Mouse (Mus musculus) kidney, postnatal 25 days (tissue): ENCODE data around the gene Unc13b.

Experiments used
- DNase-seq, 2 experiments: peaks; one replicate each; pipeline ENCODE4 v3.0.0; 2021; ENCODE audit warnings: mixed read lengths in 2 of 2

The Unc13b gene

GRCm38 (mm10) chr4:43038567-43039495 is 19.9 kb upstream of the Unc13b start:
- peak; percentile 29 to 69 for DNase-seq

GRCm38 (mm10) chr4:43039609-43040008 is 19.1 kb upstream of the Unc13b start:
- no peak for DNase-seq

DNA sequence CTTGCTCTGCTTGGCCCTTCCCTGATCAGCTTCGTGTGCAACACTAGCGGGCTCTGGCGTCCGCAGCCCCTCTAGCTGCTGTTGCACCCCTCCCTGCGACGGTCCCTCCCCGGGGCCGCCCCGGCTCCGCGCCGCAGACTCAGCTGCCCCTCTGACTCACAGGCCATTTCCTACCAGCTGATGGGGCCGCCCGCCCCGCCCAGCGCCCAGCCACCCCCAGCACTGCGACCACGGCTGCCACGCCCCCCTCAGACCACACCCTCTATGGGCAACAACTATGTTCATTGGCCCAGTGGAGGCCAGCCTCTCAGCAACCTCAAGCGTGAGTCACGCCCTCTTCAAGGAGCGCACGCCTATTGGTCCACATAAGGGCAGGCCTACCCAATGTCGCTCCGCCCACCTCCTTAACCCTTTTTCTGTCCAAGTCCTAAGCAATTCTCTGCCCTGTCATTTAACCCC is 18.6 kb upstream of the Unc13b start:
- peak; percentile 98 to 100 for DNase-seq

DNA sequence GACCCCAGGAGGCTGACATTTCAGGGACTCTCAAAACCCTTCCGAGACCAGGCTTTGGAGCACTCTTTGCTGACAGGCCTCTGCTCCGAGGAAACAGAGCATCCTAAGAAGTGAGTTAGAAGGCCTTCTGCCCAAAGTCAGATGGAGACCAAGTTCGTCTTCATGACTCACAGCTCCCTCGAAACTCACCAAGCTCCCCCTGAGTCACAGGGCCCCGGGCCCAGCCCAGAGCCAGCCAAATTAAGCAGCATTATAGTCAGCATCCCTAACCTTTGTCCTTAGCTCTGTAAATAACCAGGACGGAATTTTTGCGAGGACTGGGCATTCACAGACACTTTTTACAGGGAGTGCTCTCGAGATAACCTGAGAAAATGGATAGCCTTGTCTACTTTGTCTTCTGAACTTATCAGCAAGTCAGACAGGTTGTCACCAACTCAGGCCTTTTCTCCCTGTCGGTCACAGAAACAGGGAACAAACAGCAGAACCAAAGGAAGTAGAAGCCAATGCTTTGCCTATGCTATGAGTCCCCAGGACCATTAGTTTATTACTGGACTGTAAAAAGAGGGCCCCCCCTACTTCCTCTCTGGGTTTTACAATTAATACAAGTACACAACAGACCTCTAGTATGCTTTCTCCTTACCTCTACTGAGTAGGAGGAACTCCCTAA is 17.7 kb upstream of the Unc13b start:
- no peak for DNase-seq

- peak; percentile 72 to 86 for DNase-seq
Observed at GRCm38 (mm10) chr4:43043644-43044357, 15.0 kb upstream of the Unc13b start.

GRCm38 (mm10) chr4:43044673-43045072 is 14.1 kb upstream of the Unc13b start:
- peak; percentile 46 to 83 for DNase-seq

DNA sequence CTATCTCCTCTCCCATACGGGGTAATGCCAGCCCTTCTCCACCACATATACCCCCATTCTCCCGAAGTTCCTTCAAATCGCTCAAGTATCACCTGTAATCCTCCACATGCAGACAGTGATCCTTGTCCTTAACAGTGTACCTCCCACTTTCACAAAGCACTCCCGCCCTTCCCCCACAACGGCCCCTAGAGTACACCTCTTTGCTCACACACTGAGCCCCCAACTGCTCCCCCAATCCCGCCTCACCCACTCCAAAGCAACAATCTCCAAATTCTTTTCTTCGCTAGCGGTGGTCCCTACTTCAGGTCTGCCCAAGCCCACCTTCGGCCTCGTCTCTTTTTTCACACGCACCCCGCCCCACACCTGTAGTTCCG is 13.5 kb upstream of the Unc13b start:
- DNase-seq: peak in 1 of 2 experiments; percentile 49

GRCm38 (mm10) chr4:43045659-43046302 is 13.0 kb upstream of the Unc13b start, which contains the start of gene Fam214b:
Gene Fam214b (minus strand): TSS chr4:43046220.
- DNase-seq: peak; percentile 99 to 100

GRCm38 (mm10) chr4:43046607-43047006 is 12.1 kb upstream of the Unc13b start:
- DNase-seq: no peak

DNA sequence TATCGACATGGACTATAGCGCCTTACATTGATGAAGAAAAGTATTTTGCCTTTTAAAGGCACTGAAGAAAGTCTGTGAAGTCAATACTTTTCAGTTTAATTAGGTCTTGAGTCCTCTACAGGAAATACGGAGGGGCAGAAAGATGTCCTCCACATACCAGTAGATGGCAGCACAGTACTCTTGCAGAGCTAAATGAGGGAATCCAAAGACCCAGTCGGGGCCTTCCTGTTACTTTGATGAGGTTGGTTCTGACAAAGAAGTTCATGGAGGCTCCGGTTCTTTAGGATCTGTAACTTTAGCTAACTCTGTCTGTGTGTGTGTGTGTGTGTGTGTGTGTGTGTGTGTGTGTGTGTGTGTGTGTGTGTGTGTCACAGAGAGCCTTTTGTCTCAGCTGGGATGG is 11.5 kb upstream of the Unc13b start:
- DNase-seq: peak; percentile 86

DNA sequence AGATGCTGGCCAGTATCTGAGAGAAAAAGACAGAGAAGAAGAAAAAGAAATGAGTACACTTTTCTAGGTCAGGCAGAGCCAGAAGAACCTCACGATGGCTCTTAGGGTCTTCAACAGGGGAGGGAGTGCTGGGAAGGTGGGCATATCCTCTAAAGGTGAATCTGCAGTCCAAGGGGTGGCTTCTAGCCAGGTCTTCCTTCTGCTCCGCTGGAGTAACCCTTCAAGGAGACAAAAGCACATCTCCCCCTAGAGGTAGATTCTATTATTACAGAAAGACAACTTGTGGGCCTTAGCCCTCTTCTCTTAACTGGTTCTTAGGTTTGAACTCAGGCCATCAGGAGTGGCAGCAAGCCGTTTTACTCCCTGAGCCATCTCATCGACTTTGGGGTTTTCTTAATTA is 6.1 kb upstream of the Unc13b start:
- DNase-seq: peak; percentile 67 to 74

DNA sequence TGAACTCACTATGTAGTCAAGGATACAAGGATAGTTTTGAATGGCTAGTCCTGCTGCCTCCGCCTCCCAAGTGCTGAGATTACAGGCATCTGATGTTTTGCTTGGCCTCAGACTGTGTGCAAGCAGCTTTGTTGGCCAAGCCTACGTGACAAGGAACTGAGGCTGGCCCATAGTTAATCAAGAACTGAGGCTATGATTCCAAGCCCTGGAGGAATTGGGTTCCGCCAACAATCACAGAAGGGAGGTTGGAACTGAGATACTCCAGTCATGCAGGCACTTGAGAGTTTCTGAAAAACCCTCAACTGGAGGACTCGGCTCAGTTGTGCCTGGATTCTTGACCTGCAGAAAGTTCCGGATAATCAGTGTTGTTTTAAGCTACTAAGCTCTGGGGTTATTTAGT is 1.1 kb upstream of the Unc13b start:
- DNase-seq: no peak

- DNase-seq: no peak
Observed at GRCm38 (mm10) chr4:43058392-43058752, 381 bp upstream of the Unc13b start.

DNA sequence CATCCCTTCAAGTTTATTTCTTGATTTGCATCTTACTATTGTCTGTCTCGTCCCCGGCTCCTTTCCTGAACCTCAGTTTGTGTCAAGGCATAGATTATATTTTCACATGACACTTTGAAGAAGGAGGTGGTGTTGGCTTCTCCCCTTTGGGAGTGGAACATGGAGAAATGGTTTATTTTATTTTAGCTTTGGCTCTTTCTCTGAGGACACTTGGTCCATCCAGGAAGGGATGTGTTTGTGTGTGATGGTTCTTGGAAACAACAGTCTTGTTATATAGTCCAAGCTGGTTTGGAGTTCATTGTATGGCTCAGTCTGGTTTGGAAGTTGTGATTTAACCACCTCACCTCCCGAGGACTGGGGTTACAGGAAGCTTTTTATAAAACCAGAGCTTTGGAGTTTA is 944 bp downstream of the Unc13b start:
- no peak for DNase-seq

DNA sequence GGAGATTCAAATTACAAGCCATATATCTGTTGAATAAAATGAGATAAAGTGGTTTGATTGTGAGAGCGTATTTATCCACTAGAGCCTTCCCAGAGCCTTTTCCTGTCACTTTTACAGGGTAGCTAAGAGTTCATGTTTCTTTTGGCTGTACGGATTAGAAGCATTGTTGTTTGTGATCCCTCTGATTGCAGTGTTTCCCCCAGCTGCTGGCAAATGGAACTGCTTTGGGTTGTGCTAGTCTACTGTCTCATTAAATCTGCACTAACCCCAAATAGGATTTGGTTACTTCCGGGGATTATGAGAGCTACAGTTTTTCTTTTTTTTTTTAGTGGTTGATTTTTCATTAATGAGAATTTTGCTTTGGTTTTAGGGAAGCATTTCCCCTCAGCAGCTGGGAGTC is 1.5 kb downstream of the Unc13b start:
- DNase-seq: no peak

GRCm38 (mm10) chr4:43065471-43065870 is 6.7 kb downstream of the Unc13b start:
- DNase-seq: no peak

GRCm38 (mm10) chr4:43074923-43075322 is 16.2 kb downstream of the Unc13b start:
- no peak for DNase-seq

- DNase-seq: peak; percentile 25 to 35
Observed at GRCm38 (mm10) chr4:43078071-43078718, 19.4 kb downstream of the Unc13b start.

- no peak for DNase-seq
Observed at GRCm38 (mm10) chr4:43082458-43082857, 23.7 kb downstream of the Unc13b start.

DNA sequence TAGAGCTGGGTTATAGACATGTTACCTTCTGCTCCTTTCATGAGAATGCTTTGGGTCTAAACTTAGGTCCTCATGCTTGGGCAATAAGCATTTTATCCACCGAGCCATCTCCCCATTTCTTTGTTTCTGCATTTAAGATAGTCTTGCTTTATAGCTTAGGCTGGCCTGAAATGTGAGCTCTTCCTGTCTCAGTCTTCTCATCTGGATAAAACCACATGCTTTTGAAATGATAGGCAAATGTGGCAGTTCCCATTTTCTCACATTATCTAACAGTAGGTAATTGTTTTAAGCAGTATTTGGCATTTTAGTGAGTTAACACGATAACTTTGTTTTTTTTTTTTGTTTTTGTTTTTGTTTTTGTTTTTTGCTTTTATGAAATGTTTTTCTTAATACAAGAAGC is 31.2 kb downstream of the Unc13b start:
- no peak for DNase-seq

GRCm38 (mm10) chr4:43091183-43091582 is 32.4 kb downstream of the Unc13b start:
- no peak for DNase-seq

DNA sequence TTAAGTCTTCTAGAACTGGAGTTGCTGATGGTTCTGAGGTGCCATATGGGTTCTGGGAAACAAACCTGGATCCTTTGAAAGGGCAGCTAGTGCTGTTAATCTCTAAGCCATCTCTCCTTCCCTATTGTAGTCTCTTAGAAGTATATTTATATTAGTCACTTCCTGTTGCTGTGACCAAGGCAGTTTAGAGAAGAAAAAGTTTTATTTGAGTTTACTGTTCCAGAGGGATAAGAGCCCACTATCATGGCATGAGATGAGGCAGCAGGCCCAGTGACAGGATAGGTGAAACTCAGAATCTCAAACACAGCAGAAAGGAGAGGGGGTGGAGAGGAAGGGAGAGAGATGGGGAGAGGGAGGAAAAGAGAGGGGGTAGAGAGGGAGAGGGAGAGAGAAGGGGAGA is 54.7 kb downstream of the Unc13b start:
- DNase-seq: no peak
